Mouse (Mus musculus): ENCODE data around the gene Ap1g2.

GRCm38 (mm10) chr14:55110076-55110475 is 3.7 kb upstream of the Ap1g2 start:
- TF ChIP-seq CTCF (IDR thresholded peaks at IDR 0.05; ENCODE audit: low read depth, low read length): no peak
- no peak for TF ChIP-seq GATA1 (IDR thresholded peaks at IDR 0.05; ENCODE audit: borderline replicate concordance, low read length)
- TF ChIP-seq TAL1 (conservative IDR thresholded peaks at IDR 0.05; ENCODE audit: low read depth, low read length): no peak
- TF ChIP-seq POLR2AphosphoS5 (IDR thresholded peaks at IDR 0.05; ENCODE audit: insufficient replicate concordance, low read depth, low read length): no peak

Data from G1E (cell line).